Mouse (Mus musculus) limb, embryonic 12.5 days (tissue): Measurements from ENCODE around the gene RPS10-NUDT3. TPM values are rescaled to one million over a fixed set of nuclear protein-coding genes. Genes with fewer than 3 reads are reported as not detected.

Experiments used
- ATAC-seq: fragments of 200-750 bp; cut with Nextera tagmentation; 2 replicates; pipeline ENCODE4 v1.8.0; 2017; ENCODE audit warnings: low read depth, moderate TSS enrichment; ENCODE audit not compliant: insufficient number of reproducible peaks, insufficient read depth, low FRiP score, low TSS enrichment
- H3K27ac ChIP-seq: fragments of 300-500 bp; sonication (generic); 2 replicates; pipeline ENCODE4 v1.5.1; 2016; ENCODE audit warnings: mild to moderate bottlenecking, moderate library complexity
- H3K27me3 ChIP-seq: fragments of 300-500 bp; sonication (generic); 2 replicates; pipeline ENCODE4 v1.6.1; 2016; ENCODE audit warnings: mild to moderate bottlenecking, moderate library complexity
- H3K36me3 ChIP-seq: fragments of 300-500 bp; sonication (generic); 2 replicates; pipeline ENCODE4 v1.6.1; 2016; ENCODE audit warnings: mild to moderate bottlenecking, moderate library complexity
- H3K4me1 ChIP-seq: fragments of 300-500 bp; sonication (generic); replicated peaks from 2 replicates; pipeline ENCODE4 v1.6.1; 2016
- H3K4me2 ChIP-seq: fragments of 300-500 bp; sonication (generic); 2 replicates; pipeline ENCODE4 v1.6.1; 2016; ENCODE audit warnings: mild to moderate bottlenecking, moderate library complexity
- H3K4me3 ChIP-seq: fragments of 300-500 bp; sonication (generic); replicated peaks from 2 replicates; pipeline ENCODE4 v1.5.1; 2016; ENCODE audit warnings: mild to moderate bottlenecking
- H3K9ac ChIP-seq: fragments of 300-500 bp; sonication (generic); replicated peaks from 2 replicates; pipeline ENCODE4 v1.6.1; 2016; ENCODE audit warnings: mild to moderate bottlenecking, moderate library complexity
- H3K9me3 ChIP-seq: fragments of 300-500 bp; sonication (generic); 2 replicates; pipeline ENCODE4 v1.6.1; 2016; ENCODE audit warnings: mild to moderate bottlenecking, moderate library complexity
- WGBS: fragments of 180-500 bp; shearing (Covaris S2); methylation state at CpG from one replicate; pipeline ENCODE4 v1.1.7; 2016; 5-methylcytosine and 5-hydroxymethylcytosine counted together
- polyA plus RNA-seq: library from polyadenylated mRNA; unstranded; fragments of >200 nt; fragmentation: Nextera tagmentation; extraction: Ambion mirVana; gene quantifications from 2 replicates; pipeline ENCODE4 v1.2.1, GENCODE M21; 2016

Gene RPS10-NUDT3
- polyA plus RNA-seq, 1 experiment from 2014 or later: not detected

- peak; percentile 14; the same call in 1 of the 2 replicates for ATAC-seq
- Histone ChIP-seq H3K4me1 (peaks cover 28% of the 10 kb centered on the region), H3K36me3 (peaks cover 20% of the 10 kb centered on the region), H3K4me2 (peak overlapping the region; percentile 95), H3K27me3 (no peaks in the 10 kb centered on the region), H3K4me3 (peak overlapping the region; percentile 50), H3K9ac (peak overlapping the region; percentile 51), H3K9me3 (no peaks in the 10 kb centered on the region), H3K27ac (peak overlapping the region; percentile 7; the same call in 1 of the 2 replicates)
- 1% methylated on average over 13 of the region's 13 CpGs for WGBS
These were observed 69.1 kb downstream of the RPS10-NUDT3 start for GRCm38 (mm10) chr17:27565942-27566267.

GRCm38 (mm10) chr17:27565163-27565941, 69.7 kb downstream of the RPS10-NUDT3 start, which contains the start of gene AI413582:
Gene AI413582, minus strand, starts transcription at chr17:27565756.
- ATAC-seq: peak; percentile 84
- peak within 1 kb of the TSS; percentile 20 for H3K27ac ChIP-seq
- H3K9me3 ChIP-seq: no peaks in the 10 kb centered on the region
- H3K27me3 ChIP-seq: no peaks in the 10 kb centered on the region
- peaks cover 26% of the 10 kb centered on the region for H3K36me3 ChIP-seq
- H3K9ac ChIP-seq: peak within 1 kb of the TSS; percentile 51
- peak within 1 kb of the TSS; percentile 95 for H3K4me2 ChIP-seq
- peaks cover 31% of the 10 kb centered on the region for H3K4me1 ChIP-seq
- H3K4me3 ChIP-seq: peak within 1 kb of the TSS; percentile 50
- under 1% methylated on average over 58 of the region's 58 CpGs for WGBS

GRCm38 (mm10) chr17:27564391-27565162, 70.4 kb downstream of the RPS10-NUDT3 start:
- Histone ChIP-seq H3K9ac (peak overlapping the region; percentile 51), H3K4me2 (peak overlapping the region; percentile 95), H3K27ac (peak overlapping the region; percentile 20), H3K36me3 (peaks cover 31% of the 10 kb centered on the region), H3K4me3 (peak overlapping the region; percentile 50), H3K9me3 (no peaks in the 10 kb centered on the region), H3K4me1 (peaks cover 38% of the 10 kb centered on the region), H3K27me3 (no peaks in the 10 kb centered on the region)
- ATAC-seq: no peak
- WGBS: 9% methylated on average over 20 of the region's 20 CpGs

GRCm38 (mm10) chr17:27563771-27564244, 71.2 kb downstream of the RPS10-NUDT3 start:
- H3K9ac ChIP-seq: no peak overlapping the region
- H3K4me3 ChIP-seq: no peak overlapping the region
- peaks cover 31% of the 10 kb centered on the region for H3K36me3 ChIP-seq
- H3K9me3 ChIP-seq: no peaks in the 10 kb centered on the region
- H3K27me3 ChIP-seq: no peaks in the 10 kb centered on the region
- no peak for ATAC-seq
- peaks cover 45% of the 10 kb centered on the region for H3K4me1 ChIP-seq
- 48% methylated on average over 7 of the region's 7 CpGs for WGBS
- H3K27ac ChIP-seq: no peak overlapping the region
- 0 out of 2 replicates have a peak overlapping the region, but pooled peaks have one; percentile 95 for H3K4me2 ChIP-seq

- H3K36me3 ChIP-seq: peaks cover 31% of the 10 kb centered on the region
These were observed 73.1 kb downstream of the RPS10-NUDT3 start for GRCm38 (mm10) chr17:27561809-27562526.

GRCm38 (mm10) chr17:27560926-27561480, 74.0 kb downstream of the RPS10-NUDT3 start:
- no peaks in the 10 kb centered on the region for H3K9me3 ChIP-seq
- H3K4me1 ChIP-seq: peaks cover 49% of the 10 kb centered on the region
- 84% methylated on average over 13 of the region's 13 CpGs for WGBS
- H3K36me3 ChIP-seq: peaks cover 31% of the 10 kb centered on the region
- H3K27me3 ChIP-seq: no peaks in the 10 kb centered on the region
- H3K4me3 ChIP-seq: no peak overlapping the region
- no peak for ATAC-seq
- no peak overlapping the region for H3K4me2 ChIP-seq
- H3K9ac ChIP-seq: no peak overlapping the region
- H3K27ac ChIP-seq: no peak overlapping the region

More at GRCm38 (mm10) chr17:27561809-27562526, 73.1 kb downstream of the RPS10-NUDT3 start:
- no peak overlapping the region for H3K4me3 ChIP-seq
- no peak overlapping the region for H3K4me2 ChIP-seq
- no peak overlapping the region for H3K27ac ChIP-seq
- ATAC-seq: no peak
- H3K9me3 ChIP-seq: no peaks in the 10 kb centered on the region
- no peaks in the 10 kb centered on the region for H3K27me3 ChIP-seq
- 69% methylated on average over 9 of the region's 11 CpGs for WGBS
- no peak overlapping the region for H3K9ac ChIP-seq
- H3K4me1 ChIP-seq: peaks cover 58% of the 10 kb centered on the region

- Histone ChIP-seq H3K9ac (no peak overlapping the region), H3K27ac (no peak overlapping the region), H3K9me3 (no peaks in the 10 kb centered on the region), H3K27me3 (no peaks in the 10 kb centered on the region), H3K4me3 (no peak overlapping the region), H3K36me3 (peaks cover 31% of the 10 kb centered on the region), H3K4me2 (peak overlapping the region; percentile 91), H3K4me1 (peaks cover 44% of the 10 kb centered on the region)
- no peak for ATAC-seq
- WGBS: 70% methylated on average over 12 of the region's 12 CpGs
These were observed 75.4 kb downstream of the RPS10-NUDT3 start for GRCm38 (mm10) chr17:27559596-27559995.

GRCm38 (mm10) chr17:27558845-27559244, 76.2 kb downstream of the RPS10-NUDT3 start:
- ATAC-seq: no peak
- 9% methylated on average over 5 of the region's 5 CpGs for WGBS
- H3K27ac ChIP-seq: peak overlapping the region; percentile 54; the same call in 1 of the 2 replicates
- peak overlapping the region; percentile 91 for H3K4me2 ChIP-seq
- no peaks in the 10 kb centered on the region for H3K9me3 ChIP-seq
- H3K9ac ChIP-seq: peak overlapping the region; percentile 96
- H3K4me3 ChIP-seq: peak overlapping the region; percentile 92
- peaks cover 28% of the 10 kb centered on the region for H3K36me3 ChIP-seq
- peaks cover 48% of the 10 kb centered on the region for H3K4me1 ChIP-seq
- H3K27me3 ChIP-seq: no peaks in the 10 kb centered on the region

GRCm38 (mm10) chr17:27557927-27558661, 76.9 kb downstream of the RPS10-NUDT3 start:
- Histone ChIP-seq H3K27me3 (no peaks in the 10 kb centered on the region), H3K36me3 (peaks cover 25% of the 10 kb centered on the region), H3K27ac (peak overlapping the region; percentile 99), H3K4me2 (peak overlapping the region; percentile 91), H3K9ac (peak overlapping the region; percentile 96), H3K4me3 (peak overlapping the region; percentile 92), H3K9me3 (no peaks in the 10 kb centered on the region), H3K4me1 (peaks cover 51% of the 10 kb centered on the region)
- ATAC-seq: no peak
- 2% methylated on average over 14 of the region's 14 CpGs for WGBS
